8 mouse cellular contexts compared by ENCODE assay signal in the genomic region with DNA sequence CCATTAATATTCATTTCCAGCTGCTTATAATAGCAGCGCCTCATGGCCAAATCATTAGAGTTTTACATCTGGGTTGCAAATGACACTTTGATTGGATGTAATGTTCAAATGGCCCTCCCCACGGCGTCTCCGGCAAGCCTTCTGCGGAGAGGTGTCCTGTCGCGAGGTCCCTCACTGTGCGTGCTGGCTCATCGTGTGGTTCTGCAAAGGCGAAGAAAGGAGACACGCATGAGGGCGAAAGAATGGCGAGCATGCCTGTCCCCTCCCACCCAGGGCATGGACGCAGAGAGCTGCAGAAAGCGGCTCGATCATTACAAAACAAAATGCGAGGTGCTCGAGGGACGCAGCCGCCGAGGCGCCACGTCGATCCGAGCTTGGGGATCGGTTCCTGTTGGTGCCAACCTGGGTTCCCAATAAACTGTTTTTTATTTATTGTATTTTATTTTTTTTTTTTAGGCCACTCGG.
DNase-seq lines count a peak whose midpoint lies in the region; ATAC-seq lines count a peak whose summit lies in the region.

No protein-coding gene starts in this region.

- H3K36me3 ChIP-seq in hindbrain, embryonic 12.5 days: no peaks in the 10 kb centered on the region
- no peaks in the 10 kb centered on the region for H3K36me3 ChIP-seq in midbrain, embryonic 16.5 days (ENCODE audit: control insufficient read depth, insufficient read depth, low read length)

- peak overlapping the region; percentile 23 for H3K4me3 ChIP-seq in hindbrain, embryonic 12.5 days
- H3K4me3 ChIP-seq in midbrain, embryonic 16.5 days (ENCODE audit: low read depth, low read length): peak overlapping the region; percentile 22

- peak overlapping the region; percentile 56 for H3K4me2 ChIP-seq in hindbrain, embryonic 12.5 days (replicated peaks)
- peak overlapping the region; percentile 61 for H3K4me2 ChIP-seq in midbrain, embryonic 16.5 days (ENCODE audit: low read length)

- peaks cover 9% of the 10 kb centered on the region for H3K27me3 ChIP-seq in hindbrain, embryonic 12.5 days
- H3K27me3 ChIP-seq in midbrain, embryonic 16.5 days (ENCODE audit: control insufficient read depth, insufficient read depth, low read depth, low read length): no peaks in the 10 kb centered on the region

- peak; percentile 40 for DNase-seq in left cerebral cortex, postnatal 4 days
- no peak for DNase-seq in left cerebral cortex, adult 11 months (ENCODE audit: low spot score)
- peak; percentile 43 for DNase-seq in embryo, embryonic 10.5 days (ENCODE audit: low spot score)
- no peak for DNase-seq in frontal cortex, postnatal 10 days (ENCODE audit: low spot score in 2 of 2)
- DNase-seq in frontal cortex, postnatal 36 days (ENCODE audit: low spot score in 2 of 2): no peak

- intact Hi-C loops in left cerebral cortex, postnatal 4 days (cut with DNase I): no loop called here

- H3K27ac ChIP-seq in hindbrain, embryonic 12.5 days: peak overlapping the region; percentile 87
- peak overlapping the region; percentile 86 for H3K27ac ChIP-seq in midbrain, embryonic 16.5 days (ENCODE audit: low read length)

- H3K4me1 ChIP-seq in hindbrain, embryonic 12.5 days: peaks cover 53% of the 10 kb centered on the region
- peaks cover 48% of the 10 kb centered on the region for H3K4me1 ChIP-seq in midbrain, embryonic 16.5 days (ENCODE audit: control insufficient read depth, insufficient read depth, low read length)

- no peaks in the 10 kb centered on the region for H3K9me3 ChIP-seq in hindbrain, embryonic 12.5 days (replicated peaks)
- H3K9me3 ChIP-seq in midbrain, embryonic 16.5 days (replicated peaks; ENCODE audit: control insufficient read depth, low read length, poor library complexity, severe bottlenecking): no peaks in the 10 kb centered on the region

- ATAC-seq in hindbrain, embryonic 12.5 days (ENCODE audit: low FRiP score): no peak
- ATAC-seq in midbrain, embryonic 16.5 days: no peak
- ATAC-seq in erythroid progenitor cell, adult 5-6 weeks (replicated peaks; ENCODE audit: low FRiP score, poor library complexity, severe bottlenecking): no peak

- H3K9ac ChIP-seq in hindbrain, embryonic 12.5 days: peak overlapping the region; percentile 60
- peak overlapping the region; percentile 65 for H3K9ac ChIP-seq in midbrain, embryonic 16.5 days (ENCODE audit: low read depth, low read length)

- WGBS in hindbrain, embryonic 12.5 days: 2% methylated on average over 27 of the region's 27 CpGs
- 3% methylated on average over 27 of the region's 27 CpGs for WGBS in midbrain, embryonic 16.5 days

Comparison
In these comparisons a context has a peak if more than half of its experiments do, and no peak if none do; other contexts are left out.
1. DNase-seq: peak in left cerebral cortex, postnatal 4 days (single experiment) and embryo, embryonic 10.5 days (single experiment); none in left cerebral cortex, adult 11 months (single experiment), frontal cortex, postnatal 10 days (0 of 2) and frontal cortex, postnatal 36 days (0 of 2).